Mouse (Mus musculus) stomach, embryonic 16.5 days (tissue): Measurements from ENCODE around the gene Ccr6. TPM values are rescaled to one million over a fixed set of nuclear protein-coding genes. Genes with fewer than 3 reads are reported as not detected.

Source experiments
- ATAC-seq: fragments of 200-750 bp; cut with Nextera tagmentation; 2 replicates; pipeline ENCODE4 v1.8.0; 2017; ENCODE audit warnings: moderate number of reproducible peaks, moderate TSS enrichment; ENCODE audit not compliant: insufficient read depth, low FRiP score
- H3K27ac ChIP-seq: fragments of 300-500 bp; sonication (generic); 2 replicates; pipeline ENCODE4 v1.5.1; 2014; ENCODE audit warnings: low read length
- H3K27me3 ChIP-seq: fragments of 300-500 bp; sonication (generic); 2 replicates; pipeline ENCODE4 v1.6.1; 2014; ENCODE audit warnings: low read length, control low read depth, mixed read lengths; ENCODE audit not compliant: control insufficient read depth, insufficient read depth
- H3K36me3 ChIP-seq: fragments of 300-500 bp; sonication (generic); 2 replicates; pipeline ENCODE4 v1.6.1; 2014; ENCODE audit warnings: low read length; ENCODE audit not compliant: control insufficient read depth, insufficient read depth
- H3K4me1 ChIP-seq: fragments of 300-500 bp; sonication (generic); 2 replicates; pipeline ENCODE4 v1.6.1; 2014; ENCODE audit warnings: low read length, control low read depth, mixed read lengths; ENCODE audit not compliant: control insufficient read depth, insufficient read depth
- H3K4me2 ChIP-seq: fragments of 300-500 bp; sonication (generic); 2 replicates; pipeline ENCODE4 v1.6.1; 2014; ENCODE audit warnings: low read depth, low read length, mixed read lengths
- H3K4me3 ChIP-seq: fragments of 300-500 bp; sonication (generic); replicated peaks from 2 replicates; pipeline ENCODE4 v1.5.1; 2014; ENCODE audit warnings: mild to moderate bottlenecking, low read length
- H3K9ac ChIP-seq: fragments of 300-500 bp; sonication (generic); 2 replicates; pipeline ENCODE4 v1.6.1; 2014; ENCODE audit warnings: low read length
- H3K9me3 ChIP-seq: fragments of 300-500 bp; sonication (generic); replicated peaks from 2 replicates; pipeline ENCODE4 v1.6.1; 2016; ENCODE audit warnings: low read length, control low read depth; ENCODE audit not compliant: control insufficient read depth
- WGBS: fragments of 180-500 bp; shearing (Covaris S2); extraction: QIAGEN DNeasy Blood & Tissue Kit; methylation state at CpG from one replicate; pipeline ENCODE4 v1.1.7; 2014; 5-methylcytosine and 5-hydroxymethylcytosine counted together
- polyA plus RNA-seq: library from polyadenylated mRNA; unstranded; fragments of >200 nt; fragmentation: Nextera tagmentation; extraction: Ambion mirVana; gene quantifications from 2 replicates; pipeline ENCODE4 v1.2.1, GENCODE M21; 2015

The Ccr6 gene
- polyA plus RNA-seq, 1 experiment from 2014 or later = 0.26 TPM

DNA sequence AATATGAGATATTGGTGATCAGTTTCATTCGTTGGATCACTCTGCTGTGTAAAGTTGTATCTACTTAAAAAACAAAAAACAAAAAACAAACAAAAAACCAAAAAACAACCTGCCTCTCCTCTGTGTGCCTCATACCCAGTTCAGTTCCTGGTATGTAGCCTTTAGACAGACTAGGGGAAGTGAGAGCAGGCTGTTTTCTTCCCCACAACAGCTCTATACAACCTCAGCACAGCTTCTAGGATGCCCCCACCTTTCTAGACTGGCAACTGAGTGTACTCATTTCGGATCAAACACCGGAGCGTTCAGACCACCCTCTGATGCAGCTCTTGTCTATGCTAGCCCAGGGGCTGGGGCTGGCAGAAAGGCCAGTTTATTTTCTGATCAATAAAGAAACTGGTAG lies 10.1 kb upstream of the Ccr6 start:
- Histone ChIP-seq H3K4me3 (no peak overlapping the region), H3K27me3 (no peaks in the 10 kb centered on the region), H3K36me3 (no peaks in the 10 kb centered on the region), H3K4me1 (no peaks in the 10 kb centered on the region), H3K9ac (no peak overlapping the region), H3K9me3 (no peaks in the 10 kb centered on the region), H3K27ac (no peak overlapping the region), H3K4me2 (no peak overlapping the region)
- WGBS = 76% methylated on average over 4 of the region's 4 CpGs
- ATAC-seq = no peak

- no peak for ATAC-seq
- no peaks in the 10 kb centered on the region for H3K36me3 ChIP-seq
- no peak overlapping the region for H3K4me2 ChIP-seq
- WGBS = 37% methylated on average over 9 of the region's 9 CpGs
- H3K4me1 ChIP-seq = no peaks in the 10 kb centered on the region
- no peak overlapping the region for H3K4me3 ChIP-seq
- H3K27me3 ChIP-seq = no peaks in the 10 kb centered on the region
- no peak overlapping the region for H3K27ac ChIP-seq
- no peak overlapping the region for H3K9ac ChIP-seq
- H3K9me3 ChIP-seq = no peaks in the 10 kb centered on the region
Observed at GRCm38 (mm10) chr17:8228622-8229021, 7.2 kb upstream of the Ccr6 start.

GRCm38 (mm10) chr17:8229607-8230006 lies 6.2 kb upstream of the Ccr6 start:
- no peak for ATAC-seq
- H3K27me3 ChIP-seq = no peaks in the 10 kb centered on the region
- no peak overlapping the region for H3K4me2 ChIP-seq
- H3K27ac ChIP-seq = no peak overlapping the region; the same call in 1 of the 2 replicates
- no peaks in the 10 kb centered on the region for H3K36me3 ChIP-seq
- no peak overlapping the region for H3K9ac ChIP-seq
- no peak overlapping the region for H3K4me3 ChIP-seq
- H3K9me3 ChIP-seq = no peaks in the 10 kb centered on the region
- 74% methylated on average over 3 of the region's 3 CpGs for WGBS
- H3K4me1 ChIP-seq = no peaks in the 10 kb centered on the region

DNA sequence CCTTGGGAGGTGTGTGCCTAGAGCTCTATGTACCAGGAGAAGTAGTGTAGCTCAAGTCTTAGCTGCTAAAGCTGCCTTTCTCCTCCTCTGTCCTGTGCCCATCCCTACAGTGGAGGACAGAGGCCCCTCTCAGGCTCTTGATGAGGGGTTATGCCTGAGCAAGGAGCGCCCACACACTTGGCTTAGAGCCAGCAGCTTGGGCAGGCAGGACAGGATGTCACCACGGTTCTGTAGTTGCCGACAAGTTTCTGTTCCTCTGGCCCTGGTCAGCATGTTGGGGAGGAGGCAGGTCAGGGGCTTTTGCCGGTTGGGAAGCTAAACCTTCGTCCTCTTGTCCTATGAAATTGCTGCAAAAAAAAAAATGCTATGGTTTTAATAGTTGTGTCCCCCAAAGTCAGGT lies 3.8 kb upstream of the Ccr6 start:
- WGBS = 53% methylated on average over 5 of the region's 5 CpGs
- Histone ChIP-seq H3K9me3 (no peaks in the 10 kb centered on the region), H3K9ac (no peak overlapping the region), H3K27me3 (no peaks in the 10 kb centered on the region), H3K4me3 (no peak overlapping the region), H3K4me2 (no peak overlapping the region), H3K36me3 (no peaks in the 10 kb centered on the region), H3K4me1 (no peaks in the 10 kb centered on the region), H3K27ac (no peak overlapping the region)
- no peak for ATAC-seq

DNA sequence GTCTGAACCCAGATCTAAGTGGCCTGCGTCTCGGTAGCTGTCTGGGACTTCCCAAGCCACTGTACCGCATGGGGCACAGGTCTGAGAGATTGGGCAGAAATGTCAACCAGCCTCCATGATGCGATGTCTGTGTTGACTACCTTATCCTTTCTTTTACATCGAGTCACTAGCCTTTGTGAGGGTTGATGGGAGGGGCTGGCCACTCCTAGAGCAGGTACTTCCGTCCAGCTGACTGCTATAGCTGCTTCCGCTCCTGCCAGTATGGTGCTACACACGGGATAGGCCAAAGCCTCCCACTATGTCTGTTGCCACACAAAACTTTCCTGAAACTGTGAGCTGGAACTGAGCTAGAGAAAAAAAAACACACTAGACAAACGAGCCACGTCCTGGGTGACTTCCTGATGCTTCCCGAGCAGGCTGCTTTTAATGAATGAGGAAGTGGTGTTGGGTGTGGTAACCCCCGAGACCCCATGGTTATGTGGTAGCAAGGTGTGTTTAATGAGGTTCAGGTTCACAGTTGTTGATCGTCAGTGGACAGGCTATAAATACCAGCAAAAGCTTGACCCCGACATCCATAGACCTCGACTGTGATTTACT lies 2.1 kb upstream of the Ccr6 start:
- Histone ChIP-seq H3K4me2 (no peak overlapping the region), H3K27me3 (no peaks in the 10 kb centered on the region), H3K9me3 (no peaks in the 10 kb centered on the region), H3K9ac (no peak overlapping the region), H3K27ac (no peak overlapping the region), H3K4me1 (no peaks in the 10 kb centered on the region), H3K36me3 (no peaks in the 10 kb centered on the region), H3K4me3 (no peak overlapping the region)
- 59% methylated on average over 15 of the region's 15 CpGs for WGBS
- ATAC-seq = no peak

DNA sequence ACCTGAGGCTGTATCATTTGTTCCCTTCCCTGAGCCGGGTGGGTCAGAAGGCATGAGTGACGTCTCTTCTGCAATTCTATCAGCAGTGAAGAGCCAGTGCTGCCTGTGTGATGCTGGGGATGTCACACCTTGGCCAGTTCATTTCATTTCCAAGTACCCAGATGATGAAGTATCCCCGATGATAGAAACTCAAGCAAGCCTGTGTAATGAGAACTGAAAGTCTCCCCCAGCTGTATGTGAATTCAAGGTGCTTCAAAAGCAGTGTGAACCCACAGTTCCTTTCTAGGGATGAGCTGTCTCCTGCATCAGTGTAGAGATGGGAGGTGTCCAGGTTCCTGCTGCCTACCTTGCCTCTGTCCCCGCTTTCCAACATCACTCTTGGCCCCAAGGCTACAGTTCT lies 1.3 kb upstream of the Ccr6 start:
- Histone ChIP-seq H3K27me3 (no peaks in the 10 kb centered on the region), H3K4me3 (no peak overlapping the region), H3K9ac (no peak overlapping the region), H3K36me3 (no peaks in the 10 kb centered on the region), H3K4me2 (no peak overlapping the region), H3K9me3 (no peaks in the 10 kb centered on the region), H3K4me1 (no peaks in the 10 kb centered on the region), H3K27ac (no peak overlapping the region)
- no peak for ATAC-seq
- 83% methylated on average over 4 of the region's 4 CpGs for whole genome bisulfite sequencing

DNA sequence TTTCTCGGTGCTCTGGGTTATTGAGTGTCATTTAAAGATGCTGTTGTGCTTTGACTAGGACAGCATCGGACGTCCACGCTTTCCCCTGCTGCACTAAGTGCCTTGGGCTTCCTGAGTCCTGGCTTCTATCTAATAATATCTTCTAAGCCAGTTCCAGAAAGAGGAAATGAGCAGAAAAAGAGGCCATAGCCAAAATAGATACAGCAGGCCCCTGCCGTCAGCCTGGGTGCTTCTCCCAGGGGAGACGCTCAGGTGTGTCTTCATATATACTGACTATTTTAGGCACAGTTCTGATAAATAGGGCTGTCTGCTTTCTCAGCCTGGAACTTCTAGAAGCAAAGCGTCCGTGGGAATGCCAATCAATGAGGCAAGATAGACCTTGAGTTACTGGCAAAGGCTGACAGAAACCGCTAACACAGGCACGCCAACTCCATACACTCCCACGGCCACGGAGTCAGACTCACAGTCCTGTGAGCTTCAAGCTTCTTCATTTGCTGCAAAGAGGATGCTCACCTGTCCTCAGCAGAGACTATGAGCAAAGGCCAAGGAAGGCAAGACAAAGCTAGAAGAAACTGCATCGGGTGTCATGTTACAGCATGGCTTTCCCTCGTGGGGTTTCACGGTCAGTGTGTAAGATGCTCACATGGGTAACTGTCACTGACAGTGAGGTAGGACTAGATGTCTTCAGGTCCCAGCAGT lies 2.3 kb downstream of the Ccr6 start:
- no peaks in the 10 kb centered on the region for H3K36me3 ChIP-seq
- H3K9ac ChIP-seq = no peak overlapping the region
- no peak for ATAC-seq
- 76% methylated on average over 15 of the region's 15 CpGs for WGBS
- no peak overlapping the region for H3K4me3 ChIP-seq
- no peaks in the 10 kb centered on the region for H3K4me1 ChIP-seq
- H3K27ac ChIP-seq = no peak overlapping the region
- no peak overlapping the region for H3K4me2 ChIP-seq
- no peaks in the 10 kb centered on the region for H3K27me3 ChIP-seq
- H3K9me3 ChIP-seq = no peaks in the 10 kb centered on the region

DNA sequence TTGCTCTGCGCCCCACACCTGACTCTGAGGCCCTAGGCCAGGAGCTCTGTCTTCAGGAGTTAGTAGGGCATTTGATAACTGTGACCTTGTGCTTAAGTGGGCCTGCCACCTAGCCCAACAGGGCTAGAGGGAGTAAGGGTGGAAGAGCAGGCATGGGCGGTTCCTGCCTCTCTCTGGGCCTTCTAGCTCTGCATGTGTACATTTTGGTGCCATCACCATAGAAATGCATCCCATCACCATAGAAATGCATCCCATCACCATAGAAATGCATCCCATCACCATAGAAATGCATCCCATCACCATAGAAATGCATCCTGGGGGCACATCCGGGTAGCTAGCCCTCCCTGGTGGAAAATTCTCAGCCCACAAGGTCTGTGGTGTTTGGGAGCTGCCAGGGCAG lies 3.7 kb downstream of the Ccr6 start:
- Histone ChIP-seq H3K4me2 (no peak overlapping the region), H3K27ac (no peak overlapping the region), H3K9me3 (no peaks in the 10 kb centered on the region), H3K4me3 (no peak overlapping the region), H3K36me3 (no peaks in the 10 kb centered on the region), H3K9ac (no peak overlapping the region), H3K27me3 (no peaks in the 10 kb centered on the region), H3K4me1 (peaks cover 8% of the 10 kb centered on the region; the same call in 1 of the 2 replicates)
- 75% methylated on average over 3 of the region's 3 CpGs for WGBS
- ATAC-seq = no peak

- Histone ChIP-seq H3K4me1 (peaks cover 11% of the 10 kb centered on the region; the same call in 1 of the 2 replicates), H3K27ac (no peak overlapping the region), H3K9me3 (no peaks in the 10 kb centered on the region), H3K36me3 (no peaks in the 10 kb centered on the region), H3K4me3 (no peak overlapping the region), H3K9ac (no peak overlapping the region), H3K27me3 (no peaks in the 10 kb centered on the region), H3K4me2 (no peak overlapping the region)
- no peak for ATAC-seq
- WGBS = 51% methylated on average over 4 of the region's 4 CpGs
Observed at GRCm38 (mm10) chr17:8240517-8240916, 4.7 kb downstream of the Ccr6 start.
